Mouse (Mus musculus) limb, embryonic 14.5 days (tissue): ENCODE results near the gene Gtf3c5. TPM values are rescaled to one million over a fixed set of nuclear protein-coding genes. Genes with fewer than 3 reads are reported as not detected.

ENCODE experiments used
- ATAC-seq: fragments of 200-750 bp; cut with Nextera tagmentation; 2 replicates; pipeline ENCODE4 v1.8.0; 2017; ENCODE audit warnings: low read depth, moderate number of reproducible peaks, moderate TSS enrichment; ENCODE audit not compliant: low FRiP score
- DNase-seq: peaks from one replicate; pipeline ENCODE4 v3.0.0-alpha.2; 2015; ENCODE audit warnings: low spot score
- H3K27ac ChIP-seq: fragments of 300-500 bp; sonication (generic); replicated peaks from 2 replicates; pipeline ENCODE4 v1.5.1; 2014; ENCODE audit warnings: low read depth, mild to moderate bottlenecking, low read length, moderate library complexity, mixed read lengths
- H3K27me3 ChIP-seq: fragments of 300-500 bp; sonication (generic); 2 replicates; pipeline ENCODE4 v1.6.1; 2014; ENCODE audit warnings: low read length, mixed read lengths; ENCODE audit not compliant: control insufficient read depth, insufficient read depth
- H3K36me3 ChIP-seq: fragments of 300-500 bp; sonication (generic); 2 replicates; pipeline ENCODE4 v1.6.1; 2014; ENCODE audit warnings: mild to moderate bottlenecking, low read length, moderate library complexity, mixed read lengths; ENCODE audit not compliant: control insufficient read depth, insufficient read depth
- H3K4me1 ChIP-seq: fragments of 300-500 bp; sonication (generic); 2 replicates; pipeline ENCODE4 v1.6.1; 2014; ENCODE audit warnings: antibody characterized with exemption, low read length, mixed read lengths; ENCODE audit not compliant: control insufficient read depth, insufficient read depth
- H3K4me2 ChIP-seq: fragments of 300-500 bp; sonication (generic); replicated peaks from 2 replicates; pipeline ENCODE4 v1.6.1; 2014; ENCODE audit warnings: low read depth, mild to moderate bottlenecking, low read length, moderate library complexity; ENCODE audit not compliant: severe bottlenecking
- H3K4me3 ChIP-seq: fragments of 300-500 bp; sonication (generic); replicated peaks from 2 replicates; pipeline ENCODE4 v1.5.1; 2014; ENCODE audit warnings: low read length
- H3K9ac ChIP-seq: fragments of 300-500 bp; sonication (generic); 2 replicates; pipeline ENCODE4 v1.6.1; 2014; ENCODE audit warnings: mild to moderate bottlenecking, low read depth, low read length, moderate library complexity; ENCODE audit not compliant: severe bottlenecking
- H3K9me3 ChIP-seq: fragments of 300-500 bp; sonication (generic); 2 replicates; pipeline ENCODE4 v1.6.1; 2016; ENCODE audit warnings: low read length; ENCODE audit not compliant: control insufficient read depth
- POLR2A ChIP-seq: fragments of 200-500 bp; IDR thresholded peaks from 2 replicates; pipeline ENCODE4 v1.8.0; 2012; ENCODE audit warnings: inconsistent platforms, mild to moderate bottlenecking, moderate library complexity, borderline replicate concordance; ENCODE audit not compliant: insufficient read depth, insufficient read length; ENCODE audit errors: extremely low read depth
- WGBS: fragments of 180-500 bp; shearing (Covaris S2); extraction: QIAGEN DNeasy Blood & Tissue Kit; methylation state at CpG from one replicate; pipeline ENCODE4 v1.1.7; 2014; 5-methylcytosine and 5-hydroxymethylcytosine counted together
- polyA plus RNA-seq, 2 experiments: library from polyadenylated mRNA; depleted of rRNA in 1 of 2; stranded (reverse) in 1 of 2; unstranded in 1 of 2; fragments of >200 nt; fragmentation: Nextera tagmentation in 1 of 2; extraction: Ambion mirVana in 1 of 2; gene quantifications; 2 replicates each; pipeline versions ENCODE4 v1.2.1 to v1.2.3; 2012 to 2014

Gtf3c5 gene
- polyA plus RNA-seq, 2 experiments, result 29.7 to 52.4 TPM

GRCm38 (mm10) chr2:28585043-28585571, 1.6 kb upstream of the Gtf3c5 start:
- Histone ChIP-seq H3K4me2 (no peak overlapping the region), H3K9me3 (no peaks in the 10 kb centered on the region), H3K27me3 (no peaks in the 10 kb centered on the region), H3K4me1 (peaks cover 7% of the 10 kb centered on the region; the same call in 1 of the 2 replicates), H3K36me3 (peaks cover 8% of the 10 kb centered on the region; the same call in 1 of the 2 replicates), H3K4me3 (no peak overlapping the region), H3K9ac (no peak overlapping the region), H3K27ac (no peak overlapping the region)
- 20% methylated on average over 6 of the region's 6 CpGs for WGBS
- peak; percentile 61; the same call in 1 of the 2 replicates for TF ChIP-seq POLR2A
- no peak for ATAC-seq
- DNase-seq, result peak; percentile 72

DNA sequence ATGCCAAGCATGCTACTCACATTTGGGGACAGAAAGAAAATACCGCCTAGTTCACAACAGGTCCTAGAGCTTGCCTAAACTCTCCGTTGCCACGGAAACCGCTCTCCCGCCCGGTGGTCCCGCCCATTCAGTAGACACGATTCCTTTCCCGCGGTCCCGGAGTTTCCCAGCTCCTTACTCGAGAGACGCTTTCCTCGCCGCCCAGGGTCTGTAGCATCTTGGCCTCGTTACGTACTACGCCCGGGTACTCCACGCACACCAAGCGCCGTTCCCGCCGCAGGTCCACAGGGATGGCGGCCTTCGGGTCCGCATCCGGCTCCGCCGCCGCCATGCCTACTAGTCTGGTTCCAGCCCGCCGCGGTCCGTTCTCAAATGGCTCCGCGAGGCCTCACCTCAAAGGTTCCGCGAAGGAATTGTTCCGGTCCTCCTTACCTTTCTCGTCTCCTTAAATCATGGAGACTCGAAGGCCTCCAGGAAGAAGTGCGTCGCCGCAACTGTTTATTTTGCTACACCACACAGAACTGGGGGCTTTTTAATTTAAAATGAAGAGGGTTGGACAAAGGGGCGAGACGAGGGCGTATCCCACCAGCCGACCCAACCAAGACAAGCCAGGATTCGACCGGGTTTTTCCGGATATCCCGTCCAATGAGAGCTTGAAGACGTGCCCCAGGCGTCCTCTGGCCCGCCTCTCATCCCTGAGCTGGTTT, 751 bp downstream of the Gtf3c5 start:
- ATAC-seq (peak; percentile 94), DNase-seq (peak; percentile 95)
- H3K27me3 ChIP-seq, result no peaks in the 10 kb centered on the region
- H3K27ac ChIP-seq, result peak overlapping the region; percentile 90
- H3K4me1 ChIP-seq, result peaks cover 7% of the 10 kb centered on the region; the same call in 1 of the 2 replicates
- peak overlapping the region; percentile 76 for H3K9ac ChIP-seq
- WGBS, result 0% methylated on average over 55 of the region's 56 CpGs
- peak overlapping the region; percentile 57 for H3K4me2 ChIP-seq
- no peaks in the 10 kb centered on the region for H3K9me3 ChIP-seq
- no peak for TF ChIP-seq POLR2A
- peaks cover 27% of the 10 kb centered on the region for H3K36me3 ChIP-seq
- H3K4me3 ChIP-seq, result peak overlapping the region; percentile 69

DNA sequence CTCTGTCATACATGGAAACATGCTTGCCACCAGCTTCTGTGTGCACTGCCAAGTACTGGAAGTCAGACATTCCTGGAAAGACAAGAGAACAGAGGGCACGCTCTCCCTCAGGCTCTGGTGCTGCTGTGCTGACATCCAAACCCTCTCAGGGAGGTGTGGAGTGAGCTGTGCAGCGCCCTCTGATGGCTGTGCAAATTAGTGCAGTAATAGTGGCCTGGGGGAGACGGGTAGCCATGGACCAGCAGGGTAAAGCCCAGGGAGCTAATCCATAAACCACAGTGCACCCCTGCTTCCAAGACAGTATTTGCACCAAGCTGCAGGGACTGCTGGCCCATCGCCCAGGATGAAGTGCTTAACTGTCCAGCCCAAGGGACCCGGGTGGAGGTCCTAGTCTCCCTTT, 5.5 kb downstream of the Gtf3c5 start:
- no peak overlapping the region for H3K4me3 ChIP-seq
- no peak for TF ChIP-seq POLR2A
- no peak overlapping the region for H3K27ac ChIP-seq
- no peak overlapping the region for H3K9ac ChIP-seq
- ATAC-seq, result no peak
- no peaks in the 10 kb centered on the region for H3K9me3 ChIP-seq
- no peak overlapping the region for H3K4me2 ChIP-seq
- 72% methylated on average over 5 of the region's 5 CpGs for WGBS
- H3K36me3 ChIP-seq, result peaks cover 66% of the 10 kb centered on the region
- DNase-seq, result no peak
- peaks cover 7% of the 10 kb centered on the region; the same call in 1 of the 2 replicates for H3K4me1 ChIP-seq
- H3K27me3 ChIP-seq, result no peaks in the 10 kb centered on the region

DNA sequence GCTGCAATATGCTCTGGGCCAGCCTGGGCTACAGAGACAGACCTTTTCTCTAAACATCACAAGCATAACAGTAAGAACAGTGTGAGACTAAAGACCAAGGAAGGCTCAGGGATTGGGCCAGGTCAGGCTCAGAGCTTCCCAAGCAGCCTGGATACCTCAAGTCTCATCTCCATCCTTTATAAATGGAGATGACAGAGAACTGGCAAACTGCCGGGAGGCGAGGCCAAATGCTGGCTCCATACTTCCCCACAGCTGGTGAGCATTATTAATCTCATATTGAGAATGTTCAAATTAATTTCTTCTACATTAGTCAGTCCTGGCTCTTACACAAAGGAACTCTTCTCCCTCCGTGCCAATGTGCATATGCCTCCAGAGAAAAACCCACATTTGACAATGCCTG, 6.7 kb downstream of the Gtf3c5 start:
- DNase-seq (peak; percentile 23), ATAC-seq (no peak)
- Histone ChIP-seq H3K9ac (no peak overlapping the region), H3K36me3 (peaks cover 78% of the 10 kb centered on the region), H3K27ac (no peak overlapping the region), H3K27me3 (no peaks in the 10 kb centered on the region), H3K4me1 (peaks cover 3% of the 10 kb centered on the region; the same call in 1 of the 2 replicates), H3K9me3 (no peaks in the 10 kb centered on the region), H3K4me3 (no peak overlapping the region), H3K4me2 (no peak overlapping the region)
- WGBS, result 92% methylated on average over 3 of the region's 3 CpGs
- TF ChIP-seq POLR2A, result no peak

DNA sequence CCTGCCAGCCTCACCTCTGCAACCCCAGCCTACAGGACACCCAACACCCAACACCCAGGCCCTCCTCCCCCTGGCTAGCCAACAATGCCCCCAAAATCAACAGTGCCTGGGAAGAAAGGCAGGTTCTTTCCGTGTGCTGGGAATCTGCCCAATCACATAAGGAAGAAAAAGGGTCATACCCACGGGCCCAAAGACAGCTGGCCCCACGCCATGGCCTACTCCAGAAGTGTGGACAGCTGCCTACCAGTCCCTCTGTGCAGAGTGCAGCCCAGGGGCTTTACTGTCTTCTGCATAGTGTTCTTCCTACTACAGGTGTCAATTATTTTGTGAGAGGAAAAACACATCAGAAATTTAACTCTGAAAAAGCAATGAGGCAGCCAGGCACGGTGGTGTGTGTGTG, 8.2 kb downstream of the Gtf3c5 start:
- WGBS, result 88% methylated on average over 4 of the region's 4 CpGs
- DNase-seq, result no peak
- Histone ChIP-seq H3K9me3 (no peaks in the 10 kb centered on the region), H3K9ac (no peak overlapping the region), H3K27ac (no peak overlapping the region), H3K36me3 (peaks cover 83% of the 10 kb centered on the region), H3K4me3 (no peak overlapping the region), H3K4me1 (no peaks in the 10 kb centered on the region), H3K27me3 (no peaks in the 10 kb centered on the region), H3K4me2 (no peak overlapping the region)
- no peak for TF ChIP-seq POLR2A
- no peak for ATAC-seq
